Mouse (Mus musculus) neutrophil, adult 5-6 weeks (primary cell): Measurements from ENCODE around the gene Gm14137. TPM values are rescaled to one million over a fixed set of nuclear protein-coding genes. Genes with fewer than 3 reads are reported as not detected.

ENCODE experiments used
- ATAC-seq: fragments of 151-379, 151-347 bp; 2 replicates; pipeline ENCODE4 v1.8.0; 2017; ENCODE audit warnings: mild to moderate bottlenecking, moderate TSS enrichment; ENCODE audit not compliant: insufficient number of reproducible peaks, poor library complexity, low FRiP score, severe bottlenecking; ENCODE audit errors: extremely low read depth
- total RNA-seq: library from RNA; stranded (forward); fragments of 200-1000 nt; gene quantifications from 2 replicates; pipeline ENCODE4 v1.2.3, GENCODE M21; 2017

The Gm14137 gene
- 0.98 and 1.0 TPM in 2 replicates for total RNA-seq

- peak; percentile 13; the same call in 1 of the 2 replicates for ATAC-seq
Measured at GRCm38 (mm10) chr2:119173991-119174651, at the start of gene Gm14137. TSS of gene Gm14137 (plus strand) at chr2:119174509.

GRCm38 (mm10) chr2:119136346-119136898, 37.9 kb upstream of the Gm14137 start:
- ATAC-seq: no peak

- ATAC-seq: no peak
Measured at GRCm38 (mm10) chr2:119145199-119145598, 29.1 kb upstream of the Gm14137 start.

GRCm38 (mm10) chr2:119146435-119146834, 27.9 kb upstream of the Gm14137 start:
- ATAC-seq: no peak

- ATAC-seq: no peak
Measured at GRCm38 (mm10) chr2:119147160-119147678, 27.1 kb upstream of the Gm14137 start.

GRCm38 (mm10) chr2:119147775-119148174, 26.5 kb upstream of the Gm14137 start:
- no peak for ATAC-seq

- no peak for ATAC-seq
Measured at GRCm38 (mm10) chr2:119152255-119152654, 22.1 kb upstream of the Gm14137 start.

- ATAC-seq: no peak
Measured at GRCm38 (mm10) chr2:119154683-119155082, 19.6 kb upstream of the Gm14137 start.

GRCm38 (mm10) chr2:119155388-119155787, 18.9 kb upstream of the Gm14137 start:
- ATAC-seq: no peak

GRCm38 (mm10) chr2:119156081-119156680, 18.1 kb upstream of the Gm14137 start:
- ATAC-seq: no peak

- peak; percentile 95 for ATAC-seq
Measured at GRCm38 (mm10) chr2:119156681-119157572, 17.4 kb upstream of the Gm14137 start, which contains the start of gene Rmdn3. TSS of gene Rmdn3 (minus strand) at chr2:119157034.

- ATAC-seq: no peak
Measured at GRCm38 (mm10) chr2:119157836-119158235, 16.5 kb upstream of the Gm14137 start.

- no peak for ATAC-seq
Measured at GRCm38 (mm10) chr2:119161247-119161646, 13.1 kb upstream of the Gm14137 start.

GRCm38 (mm10) chr2:119163135-119163534, 11.2 kb upstream of the Gm14137 start:
- no peak for ATAC-seq

- ATAC-seq: no peak
Measured at GRCm38 (mm10) chr2:119163999-119164398, 10.3 kb upstream of the Gm14137 start.

GRCm38 (mm10) chr2:119165401-119165800, 8.9 kb upstream of the Gm14137 start:
- no peak for ATAC-seq

GRCm38 (mm10) chr2:119166901-119167865, 7.1 kb upstream of the Gm14137 start, which contains the start of gene Gchfr:
TSS of gene Gchfr (plus strand) at chr2:119167773.
- ATAC-seq: peak; percentile 31

- no peak for ATAC-seq
Measured at GRCm38 (mm10) chr2:119167866-119168256, 6.4 kb upstream of the Gm14137 start.
